Mouse (Mus musculus) ES-E14 (cell line): Measurements from ENCODE around the gene Pla2g6. TPM values are rescaled to one million over a fixed set of nuclear protein-coding genes. Genes with fewer than 3 reads are reported as not detected.

Source experiments
- DNase-seq: peaks from one replicate; pipeline ENCODE4 v3.0.0-alpha.2; 2013; ENCODE audit warnings: low read depth, low spot score
- H3K27ac ChIP-seq: 2 replicates; pipeline ENCODE4 v1.5.1; 2012; ENCODE audit warnings: low read depth, mild to moderate bottlenecking, low read length, moderate library complexity, mixed read lengths; ENCODE audit not compliant: poor library complexity, insufficient read depth, severe bottlenecking
- H3K36me3 ChIP-seq: 2 replicates; pipeline ENCODE4 v1.6.1; 2012; ENCODE audit warnings: mild to moderate bottlenecking, low read length, moderate library complexity, mixed read lengths; ENCODE audit not compliant: control insufficient read depth, poor library complexity, insufficient read depth, severe bottlenecking
- H3K4me1 ChIP-seq, 2 experiments: fragments of 150-350 bp in 1 of 2; sonication (generic) in 1 of 2; 2 replicates each; pipeline ENCODE4 v1.6.1; 2012; ENCODE audit warnings: low read length in 2 of 2, mild to moderate bottlenecking in 1 of 2, mixed read lengths in 1 of 2; ENCODE audit not compliant: control insufficient read depth in 2 of 2, insufficient read depth in 2 of 2, poor library complexity in 1 of 2
- H3K4me3 ChIP-seq, 2 experiments: fragments of 150-350 bp in 1 of 2; sonication (generic) in 1 of 2; 2 replicates each; pipeline ENCODE4 v1.5.1; 2012; ENCODE audit warnings: low read length in 2 of 2, low read depth in 1 of 2, mild to moderate bottlenecking in 1 of 2, mixed read lengths in 1 of 2; ENCODE audit not compliant: insufficient read depth in 1 of 2, poor library complexity in 1 of 2, severe bottlenecking in 1 of 2
- H3K9ac ChIP-seq: 2 replicates; pipeline ENCODE4 v1.6.1; 2012; ENCODE audit warnings: low read depth, mild to moderate bottlenecking, low read length, mixed read lengths; ENCODE audit not compliant: poor library complexity, insufficient read depth, severe bottlenecking
- H3K9me3 ChIP-seq: fragments of 150-350 bp; sonication (generic); 2 replicates; pipeline ENCODE4 v1.6.1; 2012; ENCODE audit warnings: low read depth, mild to moderate bottlenecking, low read length; ENCODE audit not compliant: control insufficient read depth, insufficient read depth
- CHD2 ChIP-seq: IDR thresholded peaks from 2 replicates; pipeline ENCODE4 v1.6.1; 2014; ENCODE audit warnings: mild to moderate bottlenecking, low read depth, low read length, inconsistent platforms
- HCFC1 ChIP-seq: IDR thresholded peaks from 2 replicates; pipeline ENCODE4 v1.6.1; 2012; ENCODE audit warnings: low read length, inconsistent platforms, borderline replicate concordance; ENCODE audit not compliant: insufficient read depth
- MAFK ChIP-seq: IDR thresholded peaks from 2 replicates; pipeline ENCODE4 v1.6.1; 2014; ENCODE audit warnings: mild to moderate bottlenecking, low read depth, low read length, inconsistent platforms; ENCODE audit not compliant: insufficient read depth
- ZC3H11A ChIP-seq: IDR thresholded peaks from 2 replicates; pipeline ENCODE4 v1.6.1; 2012; ENCODE audit warnings: low read depth, mild to moderate bottlenecking, inconsistent platforms, low read length, borderline replicate concordance
- ZNF384 ChIP-seq: IDR thresholded peaks from 2 replicates; pipeline ENCODE4 v1.6.1; 2012; ENCODE audit warnings: low read depth, low read length, inconsistent platforms
- in situ Hi-C, 2 experiments: fragments of 600-800 bp; cut with MboI; formaldehyde crosslinking; loops; one replicate each; pipeline ENCODE4 v1.15.1; 2025; ENCODE audit warnings: low sequenced_read_pairs in 2 of 2, inconsistent platforms in 1 of 2; ENCODE audit not compliant: unreplicated experiment in 2 of 2
- total RNA-seq: library from RNA; depleted of rRNA; stranded (reverse); fragments of 300-350 nt; gene quantifications from 2 replicates; pipeline ENCODE4 v1.2.3, GENCODE M21; 2012; rRNA removed

Gene Pla2g6
- total RNA-seq, 1 experiment: 59.2 TPM

- in situ Hi-C loops: loop anchor here in 1 of 2 experiments (10.0 kb wide), 1 partner anchor 227 kb away; no protein-coding TSS in a partner anchor
- peaks cover 46% of the 10 kb centered on the region for H3K36me3 ChIP-seq
- H3K9ac ChIP-seq: no peak overlapping the region
- no peak for DNase-seq
- H3K4me3 ChIP-seq: no peak overlapping the region
- no peak overlapping the region for H3K27ac ChIP-seq
- TF ChIP-seq HCFC1 (no peak), CHD2 (no peak), ZC3H11A (no peak), ZNF384 (no peak), MAFK (no peak)
- H3K4me1 ChIP-seq: peaks cover 0 to 1% of the 10 kb centered on the region in 2 experiments; a peak in 1 of 4 replicates
- H3K9me3 ChIP-seq: no peaks in the 10 kb centered on the region
These were observed 90.2 kb downstream of the Pla2g6 start for GRCm38 (mm10) chr15:79238036-79238435.

Other genes with a start within 250 kb of the Pla2g6 start
- 7.7 and 7.8 TPM in 2 replicates for gene Micall1, start 219.5 kb downstream of the Pla2g6 start, total RNA-seq
- 238 and 318 TPM in 2 replicates for gene Polr2f, start 187.4 kb downstream of the Pla2g6 start, total RNA-seq
- 1.9 and 2.6 TPM in 2 replicates for gene 1700088E04Rik, start 187.1 kb downstream of the Pla2g6 start, total RNA-seq
- 0.31 and 0.42 TPM in 2 replicates for gene Sox10, start 163.2 kb downstream of the Pla2g6 start, total RNA-seq
- gene Pick1, start 99.2 kb downstream of the Pla2g6 start, total RNA-seq: 61.0 and 85.9 TPM in 2 replicates
- gene Gm49486, start 99.0 kb downstream of the Pla2g6 start, total RNA-seq: 0.16 and 0.36 TPM in 2 replicates
- 0.58 and 0.69 TPM in 2 replicates for gene Slc16a8, start 73.6 kb downstream of the Pla2g6 start, total RNA-seq
- 0.13 and 0.58 TPM in 2 replicates for gene Baiap2l2, start 42.9 kb downstream of the Pla2g6 start, total RNA-seq
- gene Maff, start 18.2 kb upstream of the Pla2g6 start, total RNA-seq: 9.7 and 13.2 TPM in 2 replicates
- gene Tmem184b, start 75.2 kb upstream of the Pla2g6 start, total RNA-seq: 40.6 and 51.7 TPM in 2 replicates
- gene Csnk1e, start 127.2 kb upstream of the Pla2g6 start, total RNA-seq: 72.8 and 82.0 TPM in 2 replicates
- 3.2 and 5.8 TPM in 2 replicates for gene Kcnj4, start 176.9 kb upstream of the Pla2g6 start, total RNA-seq
- 16.2 and 25.6 TPM in 2 replicates for gene Kdelr3, start 188.0 kb upstream of the Pla2g6 start, total RNA-seq
- 186 and 211 TPM in 2 replicates for gene Ddx17, start 218.4 kb upstream of the Pla2g6 start, total RNA-seq